ENCODE assay signal across 20 mouse cellular contexts in the genomic region with DNA sequence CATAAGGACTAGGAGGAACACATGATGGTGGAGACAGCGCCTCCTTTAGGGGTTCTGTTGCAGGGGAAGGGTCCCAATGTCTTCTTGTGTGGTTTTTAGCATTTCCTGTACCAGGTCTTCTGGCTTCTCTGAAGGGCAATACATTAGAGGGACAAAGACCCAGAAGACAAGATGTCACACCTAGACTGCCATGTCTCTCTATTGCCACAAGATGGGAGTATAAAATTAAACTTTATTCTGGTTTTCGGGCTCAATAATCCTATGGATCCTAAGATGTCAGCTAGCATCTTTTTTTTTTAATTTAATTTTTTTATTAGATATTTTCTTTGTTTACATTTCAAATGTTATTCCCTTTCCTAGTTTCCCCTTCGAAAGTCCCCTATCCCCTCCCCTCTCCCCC. TPM values are rescaled to one million over a fixed set of nuclear protein-coding genes. Genes with fewer than 3 reads are reported as not detected.
DNase-seq lines count a peak whose midpoint lies in the region; ATAC-seq and TF ChIP-seq lines count a peak whose summit lies in the region.
"Had no signal": no experiment of that assay in that cellular context is flagged by ENCODE, and none has a peak within 500 bp of the region (broad histone marks: within the 10 kb centered on the region; RNA-seq: fewer than 3 reads in every experiment).

No protein-coding gene starts in this region.

- POLR2A ChIA-PET in Patski (lab: Charles Lee) = interaction anchor here (0.6 kb wide), 1 partner anchor 115 kb away, joined by 4 read pairs; no protein-coding TSS in a partner anchor

- intact Hi-C loops in heart, postnatal 10 days (cut with DNase I) = loop anchor here (1.0 kb wide), 1 partner anchor 23 kb away; no protein-coding TSS in a partner anchor

- 56% methylated on average over 3 of the region's 3 CpGs for WGBS in heart, postnatal 0 days
- WGBS in liver, postnatal 0 days (ENCODE audit: insufficient replicate concordance) = 57% methylated on average over 3 of the region's 3 CpGs

- H3K4me1 ChIP-seq in heart, postnatal 0 days (ENCODE audit: control insufficient read depth, insufficient read depth) = peaks cover 3% of the 10 kb centered on the region; the same call in 1 of the 2 replicates
- no peaks in the 10 kb centered on the region for H3K4me1 ChIP-seq in liver, postnatal 0 days (ENCODE audit: insufficient read depth)
- H3K4me1 ChIP-seq: limb, embryonic 12.5 days; midbrain, embryonic 10.5 days; stomach, embryonic 15.5 days had no signal

- TF ChIP-seq CTCF in heart, postnatal 0 days (IDR thresholded peaks at IDR 0.05; ENCODE audit: low read depth) = peak; percentile 42
- peak; percentile 43 for TF ChIP-seq CTCF in liver, postnatal 0 days (IDR thresholded peaks at IDR 0.05; ENCODE audit: low read depth)
- peak; percentile 20 for TF ChIP-seq CTCF in Patski (IDR thresholded peaks at IDR 0.05)

- no peak overlapping the region for H3K4me3 ChIP-seq in heart, postnatal 0 days (ENCODE audit: low read depth, low read length)
- no peak overlapping the region for H3K4me3 ChIP-seq in liver, postnatal 0 days (ENCODE audit: low read depth, low read length)
- H3K4me3 ChIP-seq: erythroblast, embryonic 14.5 days; limb, embryonic 12.5 days; midbrain, embryonic 10.5 days; stomach, embryonic 15.5 days had no signal

- TF ChIP-seq EP300 in heart, postnatal 0 days (IDR thresholded peaks at IDR 0.05; ENCODE audit: low read depth) = no peak
- no peak for TF ChIP-seq EP300 in liver, postnatal 0 days (IDR thresholded peaks at IDR 0.05; ENCODE audit: low read depth)

- no peaks in the 10 kb centered on the region for H3K36me3 ChIP-seq in heart, postnatal 0 days (replicated peaks; ENCODE audit: control insufficient read depth, insufficient read depth, low read length)
- no peaks in the 10 kb centered on the region for H3K36me3 ChIP-seq in liver, postnatal 0 days (replicated peaks; ENCODE audit: insufficient read depth, low read length)
- H3K36me3 ChIP-seq: limb, embryonic 12.5 days; midbrain, embryonic 10.5 days; stomach, embryonic 15.5 days had no signal

- no peak overlapping the region for H3K4me2 ChIP-seq in heart, postnatal 0 days (ENCODE audit: low read depth, low read length)
- no peak overlapping the region for H3K4me2 ChIP-seq in liver, postnatal 0 days (ENCODE audit: low read depth, low read length)
- H3K4me2 ChIP-seq: limb, embryonic 12.5 days; stomach, embryonic 15.5 days had no signal

- no peak for DNase-seq in heart, postnatal 0 days (ENCODE audit: low spot score)
- no peak for DNase-seq in heart, postnatal 10 days
- DNase-seq in liver, postnatal 0 days = no peak
- DNase-seq in liver = no peak
- DNase-seq in 416B (ENCODE audit: low read depth) = peak; percentile 40
- no peak for DNase-seq in Patski (ENCODE audit: low read depth, low spot score)
- no peak for DNase-seq in right cerebral cortex, adult 2 months (ENCODE audit: low spot score in 2 of 2)
- DNase-seq in cerebellum, postnatal 14 days = no peak
- DNase-seq: cerebellum, adult 2 months; heart, adult 18-20 months; kidney, postnatal 25 days; layer of hippocampus, postnatal 36 days; lung, postnatal 10 days had no signal

- no peak overlapping the region for H3K9ac ChIP-seq in heart, postnatal 0 days (replicated peaks; ENCODE audit: low read depth, low read length)
- H3K9ac ChIP-seq in liver, postnatal 0 days (replicated peaks) = no peak overlapping the region
- H3K9ac ChIP-seq: limb, embryonic 12.5 days; stomach, embryonic 15.5 days had no signal

- no peaks in the 10 kb centered on the region for H3K27me3 ChIP-seq in heart, postnatal 0 days (ENCODE audit: control insufficient read depth, insufficient read depth, low read length)
- H3K27me3 ChIP-seq in liver, postnatal 0 days (ENCODE audit: insufficient read depth, low read length) = no peaks in the 10 kb centered on the region
- no peaks in the 10 kb centered on the region for H3K27me3 ChIP-seq in Patski
- H3K27me3 ChIP-seq: limb, embryonic 12.5 days; stomach, embryonic 15.5 days had no signal

- H3K27ac ChIP-seq in heart, postnatal 0 days (ENCODE audit: low read depth) = no peak overlapping the region
- H3K27ac ChIP-seq in liver, postnatal 0 days (ENCODE audit: low read depth) = no peak overlapping the region
- H3K27ac ChIP-seq: limb, embryonic 12.5 days; midbrain, embryonic 10.5 days; stomach, embryonic 15.5 days had no signal

- no peaks in the 10 kb centered on the region for H3K9me3 ChIP-seq in heart, postnatal 0 days (replicated peaks; ENCODE audit: control insufficient read depth, low read length)
- H3K9me3 ChIP-seq in liver, postnatal 0 days (ENCODE audit: low read length) = no peaks in the 10 kb centered on the region
- H3K9me3 ChIP-seq: limb, embryonic 12.5 days; midbrain, embryonic 10.5 days; stomach, embryonic 15.5 days had no signal

- CTCF ChIA-PET in Patski (lab: Charles Lee) = no interaction called here

- no peak for ATAC-seq in heart, postnatal 0 days (ENCODE audit: insufficient read depth, low read depth)
- ATAC-seq in liver, postnatal 0 days = no peak
- ATAC-seq in Patski = no peak
- ATAC-seq: intestine, embryonic 16.5 days had no signal

- in situ Hi-C loops in Patski (cut with MboI; ENCODE audit: low pct_unique_long_range_greater_than_20kb) = no loop called here

RNA-seq across cellular contexts. Expression of gene Pbld1, which starts 16.8 kb away (rescaled TPM):
- total RNA-seq in heart, postnatal 0 days (2014; rRNA removed; ENCODE audit: low replicate concordance) = 2.2 TPM in 1 of 2 replicates, not detected in the other
- 0.70 and 1.5 TPM in 2 replicates for polyA plus RNA-seq in heart, postnatal 0 days (2015; fragmentation: Nextera tagmentation; extraction: Ambion mirVana)
- total RNA-seq in heart, postnatal 10 days (2021) = under 1 TPM; 0.60 to 0.92 TPM
- 66.9 and 67.6 TPM in 2 replicates for polyA plus RNA-seq in liver, postnatal 0 days (2015; fragmentation: Nextera tagmentation; extraction: Ambion mirVana)
- polyA plus RNA-seq in Patski (2021) = 0.59 TPM
- polyA plus RNA-seq: erythroblast, embryonic 14.5 days had no signal

RNA-seq across cellular contexts. Expression of gene Pbld2, which starts 19.0 kb away (rescaled TPM):
- total RNA-seq in heart, postnatal 0 days (2014; rRNA removed; ENCODE audit: low replicate concordance) = 0.11 TPM in 1 of 2 replicates, not detected in the other
- 0.89 and 1.1 TPM in 2 replicates for polyA plus RNA-seq in heart, postnatal 0 days (2015; fragmentation: Nextera tagmentation; extraction: Ambion mirVana)
- total RNA-seq in heart, postnatal 10 days (2021) = 1 to 10 TPM; 2.7 to 2.9 TPM
- 15.0 and 17.3 TPM in 2 replicates for polyA plus RNA-seq in liver, postnatal 0 days (2015; fragmentation: Nextera tagmentation; extraction: Ambion mirVana)
- polyA plus RNA-seq in Patski (2021) = 3.8 TPM
- polyA plus RNA-seq: erythroblast, embryonic 14.5 days had no signal

RNA-seq across cellular contexts. Expression of gene Hnrnph3, which starts 19.1 kb away (rescaled TPM):
- total RNA-seq in heart, postnatal 0 days (2014; rRNA removed; ENCODE audit: low replicate concordance) = 3.9 and 16.9 TPM in 2 replicates
- 34.6 and 41.7 TPM in 2 replicates for polyA plus RNA-seq in heart, postnatal 0 days (2015; fragmentation: Nextera tagmentation; extraction: Ambion mirVana)
- 10 to 100 TPM; 31.1 to 32.6 TPM for total RNA-seq in heart, postnatal 10 days (2021)
- 12.1 and 12.4 TPM in 2 replicates for polyA plus RNA-seq in liver, postnatal 0 days (2015; fragmentation: Nextera tagmentation; extraction: Ambion mirVana)
- 47.3 TPM for polyA plus RNA-seq in Patski (2021)

RNA-seq across cellular contexts. Expression of gene Atoh7, which starts 56.3 kb away (rescaled TPM):
- total RNA-seq in heart, postnatal 0 days (2014; rRNA removed; ENCODE audit: low replicate concordance) = not detected in 2 replicates
- polyA plus RNA-seq in heart, postnatal 0 days (2015; fragmentation: Nextera tagmentation; extraction: Ambion mirVana) = not detected in 2 replicates
- total RNA-seq in heart, postnatal 10 days (2021) = not detected
- polyA plus RNA-seq in liver, postnatal 0 days (2015; fragmentation: Nextera tagmentation; extraction: Ambion mirVana) = 0.08 and 0.61 TPM in 2 replicates
- not detected for polyA plus RNA-seq in Patski (2021)
- total RNA-seq: heart, adult 18-20 months; heart, postnatal 25 days had no signal
- polyA plus RNA-seq: erythroblast, embryonic 14.5 days; intestine, embryonic 16.5 days; small intestine, adult 2 months had no signal

Comparison
In these comparisons a context has a peak if more than half of its experiments do, and no peak if none do; other contexts are left out.
1. RNA of gene Pbld1, which starts 16.8 kb away (polyA plus RNA-seq): 66.9 to 67.6 TPM in liver, postnatal 0 days; 0.70 to 1.5 TPM in heart, postnatal 0 days and 0.59 TPM in Patski (single experiment); every median in the first group is over 10 times any median in the second.
2. Peak in every context shown above with its lines, with median percentiles within 50 percentile points of each other: CTCF ChIP-seq.